Mouse (Mus musculus) limb, embryonic 15.5 days (tissue): Measurements from ENCODE around the gene Gm5724. TPM values are rescaled to one million over a fixed set of nuclear protein-coding genes. Genes with fewer than 3 reads are reported as not detected.

Experiments used
- ATAC-seq: fragments of 200-750 bp; cut with Nextera tagmentation; 2 replicates; pipeline ENCODE4 v1.8.0; 2017; ENCODE audit warnings: low read depth, moderate TSS enrichment; ENCODE audit not compliant: insufficient number of reproducible peaks, low FRiP score, low TSS enrichment
- H3K27ac ChIP-seq: fragments of 300-500 bp; sonication (generic); 2 replicates; pipeline ENCODE4 v1.5.1; 2015; ENCODE audit warnings: moderate library complexity, mild to moderate bottlenecking, inconsistent platforms
- H3K27me3 ChIP-seq: fragments of 300-500 bp; sonication (generic); 2 replicates; pipeline ENCODE4 v1.6.1; 2015; ENCODE audit warnings: inconsistent platforms
- H3K36me3 ChIP-seq: fragments of 300-500 bp; sonication (generic); 2 replicates; pipeline ENCODE4 v1.6.1; 2015; ENCODE audit warnings: inconsistent platforms
- H3K4me1 ChIP-seq: fragments of 300-500 bp; sonication (generic); 2 replicates; pipeline ENCODE4 v1.6.1; 2015; ENCODE audit warnings: inconsistent platforms
- H3K4me2 ChIP-seq: fragments of 300-500 bp; sonication (generic); 2 replicates; pipeline ENCODE4 v1.6.1; 2015; ENCODE audit warnings: mild to moderate bottlenecking, inconsistent platforms
- H3K4me3 ChIP-seq: fragments of 300-500 bp; sonication (generic); 2 replicates; pipeline ENCODE4 v1.5.1; 2015; ENCODE audit warnings: mild to moderate bottlenecking, inconsistent platforms
- H3K9ac ChIP-seq: fragments of 300-500 bp; sonication (generic); 2 replicates; pipeline ENCODE4 v1.6.1; 2015; ENCODE audit warnings: inconsistent platforms
- H3K9me3 ChIP-seq: fragments of 300-500 bp; sonication (generic); 2 replicates; pipeline ENCODE4 v1.6.1; 2016; ENCODE audit warnings: inconsistent platforms
- WGBS: fragments of 180-500 bp; shearing (Covaris S2); methylation state at CpG from one replicate; pipeline ENCODE4 v1.1.7; 2015; 5-methylcytosine and 5-hydroxymethylcytosine counted together
- polyA plus RNA-seq: library from polyadenylated mRNA; unstranded; fragments of >200 nt; fragmentation: Nextera tagmentation; extraction: Ambion mirVana; gene quantifications from 2 replicates; pipeline ENCODE4 v1.2.1, GENCODE M21; 2015

Gm5724 gene
- polyA plus RNA-seq = 0.67 and 0.97 TPM in 2 replicates

DNA sequence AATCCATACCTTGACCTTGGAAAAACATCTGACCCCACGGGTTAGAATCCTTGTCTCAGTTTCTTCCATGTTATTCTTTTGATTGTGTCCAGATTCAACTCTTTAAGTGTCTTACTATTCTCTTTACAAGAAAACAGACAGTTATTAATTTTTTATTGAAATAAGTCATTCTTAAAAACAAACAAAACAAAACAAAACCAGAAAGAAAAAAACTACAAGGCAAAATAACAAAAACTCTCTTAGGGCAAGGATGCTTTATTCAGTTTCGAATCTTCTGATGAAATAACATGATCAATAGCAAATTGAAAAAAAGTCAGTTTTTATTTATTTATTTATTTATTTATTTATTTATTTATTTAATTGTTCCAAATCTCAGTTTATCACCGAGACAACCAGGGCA lies at the start of gene Gm5724:
Gene Gm5724, minus strand, starts transcription at position 101 of the 400 bp plus-strand sequence.
- Histone ChIP-seq H3K9ac (no peak within 1 kb of the TSS), H3K4me1 (no peaks in the 10 kb centered on the region), H3K36me3 (no peaks in the 10 kb centered on the region), H3K27me3 (no peaks in the 10 kb centered on the region), H3K4me3 (no peak within 1 kb of the TSS), H3K9me3 (no peaks in the 10 kb centered on the region), H3K27ac (no peak within 1 kb of the TSS), H3K4me2 (no peak within 1 kb of the TSS)
- ATAC-seq = no peak
- 79% methylated on average over 3 of the region's 3 CpGs for WGBS

GRCm38 (mm10) chr6:141797837-141798236 lies 24.2 kb upstream of the Gm5724 start:
- H3K27me3 ChIP-seq = no peaks in the 10 kb centered on the region
- no peak overlapping the region for H3K4me3 ChIP-seq
- H3K27ac ChIP-seq = no peak overlapping the region
- H3K4me1 ChIP-seq = no peaks in the 10 kb centered on the region
- no peaks in the 10 kb centered on the region for H3K9me3 ChIP-seq
- H3K9ac ChIP-seq = no peak overlapping the region
- no peak overlapping the region for H3K4me2 ChIP-seq
- no peaks in the 10 kb centered on the region for H3K36me3 ChIP-seq
- 13% methylated on average over 1 of the region's 1 CpGs for WGBS
- no peak for ATAC-seq

DNA sequence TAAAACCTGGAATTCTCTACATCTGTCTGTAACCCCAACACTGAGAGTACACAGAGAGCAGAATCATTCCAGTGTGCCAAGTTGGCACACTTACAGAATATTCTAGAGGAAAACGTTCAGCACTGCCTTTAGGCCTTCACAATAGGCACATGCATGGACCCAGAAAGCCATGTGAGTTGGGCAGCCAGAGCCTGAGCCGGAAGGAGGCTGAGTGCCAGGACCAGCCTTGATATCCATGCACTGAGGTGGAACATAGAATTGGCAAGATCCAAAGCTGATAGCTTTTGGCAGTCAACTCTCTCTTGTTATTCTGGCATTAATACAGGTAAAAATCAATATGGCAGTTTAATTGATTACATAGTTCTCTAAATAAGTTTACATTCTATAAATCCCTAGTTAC lies 866 bp upstream of the Gm5724 start:
- whole genome bisulfite sequencing = 65% methylated on average over 2 of the region's 2 CpGs
- Histone ChIP-seq H3K36me3 (no peaks in the 10 kb centered on the region), H3K27me3 (no peaks in the 10 kb centered on the region), H3K4me3 (no peak overlapping the region), H3K9me3 (no peaks in the 10 kb centered on the region), H3K27ac (no peak overlapping the region), H3K4me2 (no peak overlapping the region), H3K9ac (no peak overlapping the region), H3K4me1 (no peaks in the 10 kb centered on the region)
- no peak for ATAC-seq

GRCm38 (mm10) chr6:141691246-141691645 lies 82.4 kb downstream of the Gm5724 start:
- no peak overlapping the region for H3K4me3 ChIP-seq
- ATAC-seq = no peak
- H3K9me3 ChIP-seq = no peaks in the 10 kb centered on the region
- H3K4me2 ChIP-seq = no peak overlapping the region
- no peaks in the 10 kb centered on the region for H3K27me3 ChIP-seq
- no peaks in the 10 kb centered on the region for H3K36me3 ChIP-seq
- H3K27ac ChIP-seq = no peak overlapping the region
- no peaks in the 10 kb centered on the region for H3K4me1 ChIP-seq
- H3K9ac ChIP-seq = no peak overlapping the region

- 61% methylated on average over 4 of the region's 4 CpGs for WGBS
These were observed 86.6 kb downstream of the Gm5724 start for GRCm38 (mm10) chr6:141687008-141687407.

More at GRCm38 (mm10) chr6:141687008-141687407, 86.6 kb downstream of the Gm5724 start:
- no peaks in the 10 kb centered on the region for H3K4me1 ChIP-seq
- no peak overlapping the region for H3K9ac ChIP-seq
- no peak for ATAC-seq
- no peaks in the 10 kb centered on the region for H3K36me3 ChIP-seq
- no peak overlapping the region for H3K4me3 ChIP-seq
- no peak overlapping the region for H3K27ac ChIP-seq
- H3K9me3 ChIP-seq = no peaks in the 10 kb centered on the region
- H3K27me3 ChIP-seq = no peaks in the 10 kb centered on the region
- no peak overlapping the region for H3K4me2 ChIP-seq

Other genes with a start within 250 kb of the Gm5724 start
- 0.20 and 0.36 TPM in 2 replicates for gene Slco1c1, start 249.4 kb downstream of the Gm5724 start, polyA plus RNA-seq
- not detected in 2 replicates for gene Slco1b2, start 144.3 kb downstream of the Gm5724 start, polyA plus RNA-seq
- gene Slco1a4, start 82.4 kb upstream of the Gm5724 start, polyA plus RNA-seq = 0.06 and 0.20 TPM in 2 replicates
- not detected in 2 replicates for gene Slco1a1, start 173.2 kb upstream of the Gm5724 start, polyA plus RNA-seq
- not detected in 2 replicates for gene Gm6614, start 237.6 kb upstream of the Gm5724 start, polyA plus RNA-seq